Mouse (Mus musculus): ENCODE results near the gene Rasgef1a. TPM values are rescaled to one million over a fixed set of nuclear protein-coding genes. Genes with fewer than 3 reads are reported as not detected.

The Rasgef1a gene
- polyA plus RNA-seq, 1 experiment from 2014 or later: not detected

GRCm38 (mm10) chr6:118130022-118130421 is 118.8 kb downstream of the Rasgef1a start:
- ATAC-seq (ENCODE audit: insufficient number of reproducible peaks, low FRiP score, low TSS enrichment, low read depth): no peak
- no peaks in the 10 kb centered on the region for H3K36me3 ChIP-seq (ENCODE audit: control insufficient read depth, insufficient read depth, low read length)
- H3K27ac ChIP-seq (replicated peaks; ENCODE audit: low read depth, low read length): no peak overlapping the region
- H3K4me2 ChIP-seq (ENCODE audit: low read depth, severe bottlenecking): no peak overlapping the region
- no peaks in the 10 kb centered on the region for H3K4me1 ChIP-seq (ENCODE audit: control insufficient read depth, insufficient read depth, low read length)
- no peak overlapping the region for H3K4me3 ChIP-seq (ENCODE audit: low read depth, low read length)
- no peak for DNase-seq (ENCODE audit: low spot score)
- H3K9me3 ChIP-seq (ENCODE audit: control insufficient read depth, low read length): no peaks in the 10 kb centered on the region
- WGBS: 84% methylated on average over 2 of the region's 2 CpGs
- H3K9ac ChIP-seq (ENCODE audit: low read length): no peak overlapping the region
- H3K27me3 ChIP-seq (ENCODE audit: control insufficient read depth, insufficient read depth, low read length): no peaks in the 10 kb centered on the region

GRCm38 (mm10) chr6:118134461-118134860 is 123.2 kb downstream of the Rasgef1a start:
- WGBS: 58% methylated on average over 1 of the region's 1 CpGs
- ATAC-seq (ENCODE audit: insufficient number of reproducible peaks, low FRiP score, low TSS enrichment, low read depth): no peak

GRCm38 (mm10) chr6:118137148-118137547 is 125.9 kb downstream of the Rasgef1a start:
- no peaks in the 10 kb centered on the region for H3K9me3 ChIP-seq (ENCODE audit: control insufficient read depth, low read length)
- ATAC-seq (ENCODE audit: insufficient number of reproducible peaks, low FRiP score, low TSS enrichment, low read depth) (no peak), DNase-seq (ENCODE audit: low spot score) (no peak)
- H3K4me2 ChIP-seq (ENCODE audit: low read depth, severe bottlenecking): no peak overlapping the region
- WGBS: 87% methylated on average over 2 of the region's 2 CpGs
- no peak overlapping the region for H3K4me3 ChIP-seq (ENCODE audit: low read depth, low read length)
- no peaks in the 10 kb centered on the region for H3K27me3 ChIP-seq (ENCODE audit: control insufficient read depth, insufficient read depth, low read length)
- no peaks in the 10 kb centered on the region for H3K36me3 ChIP-seq (ENCODE audit: control insufficient read depth, insufficient read depth, low read length)
- H3K9ac ChIP-seq (ENCODE audit: low read length): no peak overlapping the region
- no peaks in the 10 kb centered on the region for H3K4me1 ChIP-seq (ENCODE audit: control insufficient read depth, insufficient read depth, low read length)
- no peak overlapping the region for H3K27ac ChIP-seq (replicated peaks; ENCODE audit: low read depth, low read length)

More at GRCm38 (mm10) chr6:118134461-118134860, 123.2 kb downstream of the Rasgef1a start:
- no peak overlapping the region for H3K4me3 ChIP-seq (ENCODE audit: low read depth, low read length)
- H3K36me3 ChIP-seq (ENCODE audit: control insufficient read depth, insufficient read depth, low read length): no peaks in the 10 kb centered on the region
- no peaks in the 10 kb centered on the region for H3K27me3 ChIP-seq (ENCODE audit: control insufficient read depth, insufficient read depth, low read length)
- H3K9me3 ChIP-seq (ENCODE audit: control insufficient read depth, low read length): no peaks in the 10 kb centered on the region
- H3K4me1 ChIP-seq (ENCODE audit: control insufficient read depth, insufficient read depth, low read length): no peaks in the 10 kb centered on the region
- H3K4me2 ChIP-seq (ENCODE audit: low read depth, severe bottlenecking): no peak overlapping the region
- no peak for DNase-seq (ENCODE audit: low spot score)
- H3K9ac ChIP-seq (ENCODE audit: low read length): no peak overlapping the region
- no peak overlapping the region for H3K27ac ChIP-seq (replicated peaks; ENCODE audit: low read depth, low read length)

GRCm38 (mm10) chr6:118138731-118139709 is 127.8 kb downstream of the Rasgef1a start, which contains the start of gene Csgalnact2:
Csgalnact2 (minus strand) TSS chr6:118139140.
- no peaks in the 10 kb centered on the region for H3K27me3 ChIP-seq (ENCODE audit: control insufficient read depth, insufficient read depth, low read length)
- peak within 1 kb of the TSS; percentile 79 for H3K9ac ChIP-seq (ENCODE audit: low read length)
- 0 out of 2 replicates have a peak within 1 kb of the TSS, but pooled peaks have one; percentile 30 for H3K27ac ChIP-seq (replicated peaks; ENCODE audit: low read depth, low read length)
- peak; percentile 94 for DNase-seq (ENCODE audit: low spot score)
- H3K36me3 ChIP-seq (ENCODE audit: control insufficient read depth, insufficient read depth, low read length): no peaks in the 10 kb centered on the region
- no peaks in the 10 kb centered on the region for H3K9me3 ChIP-seq (ENCODE audit: control insufficient read depth, low read length)
- H3K4me2 ChIP-seq (ENCODE audit: low read depth, severe bottlenecking): peak within 1 kb of the TSS; percentile 51
- peak within 1 kb of the TSS; percentile 70 for H3K4me3 ChIP-seq (ENCODE audit: low read depth, low read length)
- no peaks in the 10 kb centered on the region for H3K4me1 ChIP-seq (ENCODE audit: control insufficient read depth, insufficient read depth, low read length)
- 6% methylated on average over 65 of the region's 66 CpGs for WGBS
- ATAC-seq (ENCODE audit: insufficient number of reproducible peaks, low FRiP score, low TSS enrichment, low read depth): peak; percentile 99

- H3K4me3 ChIP-seq (ENCODE audit: low read depth, low read length): no peak overlapping the region
- WGBS: 83% methylated on average over 6 of the region's 6 CpGs
- no peaks in the 10 kb centered on the region for H3K27me3 ChIP-seq (ENCODE audit: control insufficient read depth, insufficient read depth, low read length)
- no peaks in the 10 kb centered on the region for H3K4me1 ChIP-seq (ENCODE audit: control insufficient read depth, insufficient read depth, low read length)
- H3K27ac ChIP-seq (replicated peaks; ENCODE audit: low read depth, low read length): no peak overlapping the region
- H3K9me3 ChIP-seq (ENCODE audit: control insufficient read depth, low read length): no peaks in the 10 kb centered on the region
- DNase-seq (ENCODE audit: low spot score) (no peak), ATAC-seq (ENCODE audit: insufficient number of reproducible peaks, low FRiP score, low TSS enrichment, low read depth) (no peak)
- no peak overlapping the region for H3K9ac ChIP-seq (ENCODE audit: low read length)
- no peaks in the 10 kb centered on the region for H3K36me3 ChIP-seq (ENCODE audit: control insufficient read depth, insufficient read depth, low read length)
- H3K4me2 ChIP-seq (ENCODE audit: low read depth, severe bottlenecking): no peak overlapping the region
Observed at GRCm38 (mm10) chr6:118140961-118141360, 129.7 kb downstream of the Rasgef1a start.

Small RNA genes within 50 kb of the gene (microRNA-seq; reads per million reads assigned to microRNA genes)
- gene Mir7044: not detected

Other genes starting within 250 kb of the Rasgef1a start
- gene Zfp637, start 170.3 kb upstream of the Rasgef1a start, polyA plus RNA-seq (2014; fragmentation: Nextera tagmentation; extraction: Ambion mirVana): 155 and 163 TPM in 2 replicates
- gene Zfp239, start 149.3 kb upstream of the Rasgef1a start, polyA plus RNA-seq (2014; fragmentation: Nextera tagmentation; extraction: Ambion mirVana): 13.2 and 16.2 TPM in 2 replicates
- gene Hnrnpf, start 111.1 kb upstream of the Rasgef1a start, polyA plus RNA-seq (2014; fragmentation: Nextera tagmentation; extraction: Ambion mirVana): 852 and 860 TPM in 2 replicates
- 2.0 and 3.9 TPM in 2 replicates for gene Fxyd4, start 73.7 kb upstream of the Rasgef1a start, polyA plus RNA-seq (2014; fragmentation: Nextera tagmentation; extraction: Ambion mirVana)
- 10.3 and 10.8 TPM in 2 replicates for gene Csgalnact2, start 127.7 kb downstream of the Rasgef1a start, polyA plus RNA-seq (2014; fragmentation: Nextera tagmentation; extraction: Ambion mirVana)
- 0.04 and 0.07 TPM in 2 replicates for gene Ret, start 186.3 kb downstream of the Rasgef1a start, polyA plus RNA-seq (2014; fragmentation: Nextera tagmentation; extraction: Ambion mirVana)

All from limb, embryonic 11.5 days (tissue).